ENCODE assay signal across 8 mouse cellular contexts in genomic region chr4:26346443-26347106, GRCm38 (mm10). TPM values are rescaled to one million over a fixed set of nuclear protein-coding genes. Genes with fewer than 3 reads are reported as not detected.
DNase-seq lines count a peak whose midpoint lies in the region; ATAC-seq lines count a peak whose summit lies in the region.

TSS of gene Manea (minus strand) at chr4:26346891.

- H3K4me1 ChIP-seq in brown adipose tissue, adult 24 weeks (ENCODE audit: control insufficient read depth, insufficient read depth, insufficient read length, low read length): peaks cover 3% of the 10 kb centered on the region; the same call in 1 of the 2 replicates
- H3K4me1 ChIP-seq in heart, embryonic 13.5 days: peaks cover 8% of the 10 kb centered on the region
- H3K4me1 ChIP-seq in liver, embryonic 12.5 days: peaks cover 9% of the 10 kb centered on the region
- no peaks in the 10 kb centered on the region for H3K4me1 ChIP-seq in stomach, embryonic 15.5 days

- ATAC-seq in heart, embryonic 13.5 days (ENCODE audit: extremely low read depth, insufficient number of reproducible peaks, low FRiP score, low TSS enrichment): peak; percentile 98
- ATAC-seq in liver, embryonic 12.5 days: peak; percentile 99
- ATAC-seq in stomach, embryonic 15.5 days (ENCODE audit: insufficient read depth, low FRiP score, low read depth): peak; percentile 99

- H3K4me3 ChIP-seq in brown adipose tissue, adult 24 weeks (ENCODE audit: insufficient read depth, low read depth, low read length): peak within 1 kb of the TSS; percentile 98
- peak within 1 kb of the TSS; percentile 88 for H3K4me3 ChIP-seq in heart, embryonic 13.5 days
- peak within 1 kb of the TSS; percentile 81 for H3K4me3 ChIP-seq in liver, embryonic 12.5 days
- H3K4me3 ChIP-seq in stomach, embryonic 15.5 days (replicated peaks): peak within 1 kb of the TSS; percentile 81

- DNase-seq in CD4-positive, CD25-positive, alpha-beta regulatory T cell, adult 2 months (ENCODE audit: low read depth, low spot score): peak; percentile 94
- peak; percentile 7 for DNase-seq in fat pad, adult 2 months (ENCODE audit: extremely low read depth, low read depth, low spot score)
- DNase-seq in kidney, postnatal 10 days: peak; percentile 97
- peak; percentile 89 to 93 for DNase-seq in natural killer cell, adult 2 months (ENCODE audit: low spot score in 2 of 2)

- H3K4me2 ChIP-seq in heart, embryonic 13.5 days: peak within 1 kb of the TSS; percentile 74
- peak within 1 kb of the TSS; percentile 73 for H3K4me2 ChIP-seq in liver, embryonic 12.5 days
- H3K4me2 ChIP-seq in stomach, embryonic 15.5 days: peak within 1 kb of the TSS; percentile 56

- no peaks in the 10 kb centered on the region for H3K27me3 ChIP-seq in heart, embryonic 13.5 days (replicated peaks)
- no peaks in the 10 kb centered on the region for H3K27me3 ChIP-seq in liver, embryonic 12.5 days (replicated peaks)
- H3K27me3 ChIP-seq in stomach, embryonic 15.5 days (replicated peaks): no peaks in the 10 kb centered on the region

- peak within 1 kb of the TSS; percentile 91 for H3K27ac ChIP-seq in brown adipose tissue, adult 24 weeks (replicated peaks; ENCODE audit: low read depth, low read length)
- peak within 1 kb of the TSS; percentile 93 for H3K27ac ChIP-seq in heart, embryonic 13.5 days (replicated peaks)
- H3K27ac ChIP-seq in liver, embryonic 12.5 days: peak within 1 kb of the TSS; percentile 80
- H3K27ac ChIP-seq in stomach, embryonic 15.5 days: peak within 1 kb of the TSS; percentile 84

- WGBS in heart, embryonic 13.5 days: under 1% methylated on average over 51 of the region's 52 CpGs
- under 1% methylated on average over 52 of the region's 52 CpGs for WGBS in liver, embryonic 12.5 days (ENCODE audit: insufficient replicate concordance)
- under 1% methylated on average over 52 of the region's 52 CpGs for WGBS in stomach, embryonic 15.5 days

- H3K9ac ChIP-seq in heart, embryonic 13.5 days: peak within 1 kb of the TSS; percentile 91
- H3K9ac ChIP-seq in liver, embryonic 12.5 days: peak within 1 kb of the TSS; percentile 87
- peak within 1 kb of the TSS; percentile 70 for H3K9ac ChIP-seq in stomach, embryonic 15.5 days

- no peaks in the 10 kb centered on the region for H3K9me3 ChIP-seq in heart, embryonic 13.5 days
- H3K9me3 ChIP-seq in liver, embryonic 12.5 days (replicated peaks): no peaks in the 10 kb centered on the region
- H3K9me3 ChIP-seq in stomach, embryonic 15.5 days: no peaks in the 10 kb centered on the region

- H3K36me3 ChIP-seq in heart, embryonic 13.5 days: no peaks in the 10 kb centered on the region
- no peaks in the 10 kb centered on the region for H3K36me3 ChIP-seq in liver, embryonic 12.5 days
- no peaks in the 10 kb centered on the region for H3K36me3 ChIP-seq in stomach, embryonic 15.5 days

RNA-seq across cellular contexts. Expression of gene Manea, which starts in this region (rescaled TPM):
- 15.3 and 15.9 TPM in 2 replicates for polyA plus RNA-seq in brown adipose tissue, adult 24 weeks (2012; ENCODE audit: insufficient read depth, insufficient read length, missing spikeins)
- polyA plus RNA-seq in heart, embryonic 13.5 days (2015; fragmentation: Nextera tagmentation; extraction: Ambion mirVana): 10.9 and 11.1 TPM in 2 replicates
- 6.7 and 7.0 TPM in 2 replicates for polyA plus RNA-seq in liver, embryonic 12.5 days (2016; fragmentation: Nextera tagmentation; extraction: Ambion mirVana)
- polyA plus RNA-seq in stomach, embryonic 15.5 days (2015; fragmentation: Nextera tagmentation; extraction: Ambion mirVana): 9.2 and 9.8 TPM in 2 replicates

Comparison
In these comparisons a context has a peak if more than half of its experiments do, and no peak if none do; other contexts are left out.
1. Peak in every context shown above with its lines: DNase-seq, ATAC-seq, H3K4me3 ChIP-seq and H3K27ac ChIP-seq.
2. DNase-seq: peak in every context shown above with its lines; median percentile 97 in kidney, postnatal 10 days; 94 in CD4-positive, CD25-positive, alpha-beta regulatory T cell, adult 2 months; 91 in natural killer cell, adult 2 months; 7 in fat pad, adult 2 months.